Mouse (Mus musculus) liver, embryonic 14.5 days (tissue): ENCODE data around the gene Tmem189.

ENCODE experiments used
- CTCF ChIP-seq: IDR thresholded peaks from 2 replicates; pipeline ENCODE4 v1.5.1; 2016; ENCODE audit warnings: antibody characterized with exemption, low read depth, control low read depth
- EP300 ChIP-seq: IDR thresholded peaks from 2 replicates; pipeline ENCODE4 v1.6.1; 2016; ENCODE audit warnings: antibody characterized with exemption, low read depth

GRCm38 (mm10) chr2:167730036-167730435 is 40.4 kb upstream of the Tmem189 start:
- TF ChIP-seq CTCF (no peak), EP300 (no peak)
